Comparison of ENCODE assay signal across 11 mouse cellular contexts in the genomic region with DNA sequence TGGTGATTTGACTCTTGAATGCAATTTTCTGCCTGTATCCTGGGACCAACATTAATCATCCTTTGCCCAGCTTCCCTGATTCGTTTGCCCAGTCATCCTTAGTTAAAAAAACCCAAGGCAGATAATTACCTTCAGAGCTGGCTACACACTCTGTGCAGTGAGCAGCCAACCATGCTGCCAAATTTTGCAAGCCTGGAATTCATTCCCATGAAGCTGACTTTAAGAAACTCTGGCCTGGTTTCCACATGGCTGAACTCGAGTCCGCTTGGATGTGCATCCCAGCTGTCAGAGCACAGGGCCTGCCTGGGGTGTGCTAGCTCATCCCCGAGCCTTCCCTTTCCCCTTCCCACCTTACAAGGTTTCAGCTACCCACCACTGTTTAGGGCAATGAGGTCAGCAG. TPM values are rescaled to one million over a fixed set of nuclear protein-coding genes. Genes with fewer than 3 reads are reported as not detected.
DNase-seq lines count a peak whose midpoint lies in the region; ATAC-seq and TF ChIP-seq lines count a peak whose summit lies in the region.
"Had no signal": no experiment of that assay in that cellular context is flagged by ENCODE, and none has a peak within 500 bp of the region (broad histone marks: within the 10 kb centered on the region; RNA-seq: fewer than 3 reads in every experiment).

No protein-coding gene starts in this region.

- H3K4me2 ChIP-seq in liver, embryonic 12.5 days: no peak overlapping the region
- H3K4me2 ChIP-seq in liver, embryonic 11.5 days: no peak overlapping the region
- no peak overlapping the region for H3K4me2 ChIP-seq in forebrain, postnatal 0 days (ENCODE audit: low read depth)
- H3K4me2 ChIP-seq in midbrain, embryonic 15.5 days: no peak overlapping the region
- H3K4me2 ChIP-seq: heart, embryonic 11.5 days had no signal

- no peak overlapping the region for H3K4me3 ChIP-seq in liver, embryonic 12.5 days
- no peak overlapping the region for H3K4me3 ChIP-seq in liver, embryonic 11.5 days (ENCODE audit: low read depth, low read length)
- no peak overlapping the region for H3K4me3 ChIP-seq in forebrain, postnatal 0 days (ENCODE audit: low read depth, low read length)
- no peak overlapping the region for H3K4me3 ChIP-seq in midbrain, embryonic 15.5 days

- no peaks in the 10 kb centered on the region for H3K36me3 ChIP-seq in liver, embryonic 12.5 days
- 0 out of 2 replicates have a peak, but pooled peaks cover 2% of the 10 kb centered on the region for H3K36me3 ChIP-seq in liver, embryonic 11.5 days (ENCODE audit: control insufficient read depth, insufficient read depth, low read length)
- no peaks in the 10 kb centered on the region; the same call in 1 of the 2 replicates for H3K36me3 ChIP-seq in forebrain, postnatal 0 days (ENCODE audit: insufficient read depth)
- H3K36me3 ChIP-seq in midbrain, embryonic 15.5 days (replicated peaks): peaks cover 18% of the 10 kb centered on the region

- no peak for DNase-seq in liver, embryonic 11.5 days (ENCODE audit: low spot score)
- DNase-seq in forebrain, postnatal 0 days: peak; percentile 16
- DNase-seq in kidney, adult 11 months: peak; percentile 75
- no peak for DNase-seq in spleen, adult 12 weeks (ENCODE audit: low spot score)
- DNase-seq: cerebellum, adult 9-11 months; layer of hippocampus, postnatal 36 days had no signal

- H3K9ac ChIP-seq in liver, embryonic 12.5 days: no peak overlapping the region
- no peak overlapping the region for H3K9ac ChIP-seq in liver, embryonic 11.5 days (ENCODE audit: low read depth, low read length)
- no peak overlapping the region for H3K9ac ChIP-seq in forebrain, postnatal 0 days
- no peak overlapping the region for H3K9ac ChIP-seq in midbrain, embryonic 15.5 days

- H3K9me3 ChIP-seq in liver, embryonic 12.5 days (replicated peaks): no peaks in the 10 kb centered on the region
- H3K9me3 ChIP-seq in liver, embryonic 11.5 days (ENCODE audit: control insufficient read depth, low read length): no peaks in the 10 kb centered on the region
- H3K9me3 ChIP-seq in forebrain, postnatal 0 days (ENCODE audit: low read length): no peaks in the 10 kb centered on the region
- H3K9me3 ChIP-seq in midbrain, embryonic 15.5 days: no peaks in the 10 kb centered on the region

- no peaks in the 10 kb centered on the region for H3K27me3 ChIP-seq in liver, embryonic 12.5 days (replicated peaks)
- no peaks in the 10 kb centered on the region for H3K27me3 ChIP-seq in liver, embryonic 11.5 days (replicated peaks; ENCODE audit: control insufficient read depth, insufficient read depth, low read length)
- no peaks in the 10 kb centered on the region for H3K27me3 ChIP-seq in forebrain, postnatal 0 days (ENCODE audit: insufficient read depth, low read length)
- H3K27me3 ChIP-seq in midbrain, embryonic 15.5 days (replicated peaks): no peaks in the 10 kb centered on the region

- H3K27ac ChIP-seq in liver, embryonic 12.5 days: peak overlapping the region; percentile 17; the same call in 1 of the 2 replicates
- H3K27ac ChIP-seq in liver, embryonic 11.5 days (ENCODE audit: low read depth, low read length): no peak overlapping the region
- H3K27ac ChIP-seq in forebrain, postnatal 0 days (ENCODE audit: low read depth, low read length): no peak overlapping the region
- peak overlapping the region; percentile 16; the same call in 1 of the 2 replicates for H3K27ac ChIP-seq in midbrain, embryonic 15.5 days

- peaks cover 53% of the 10 kb centered on the region for H3K4me1 ChIP-seq in liver, embryonic 12.5 days
- peaks cover 15% of the 10 kb centered on the region for H3K4me1 ChIP-seq in liver, embryonic 11.5 days (replicated peaks; ENCODE audit: control insufficient read depth, insufficient read depth, low read length)
- H3K4me1 ChIP-seq in forebrain, postnatal 0 days (ENCODE audit: insufficient read depth): no peaks in the 10 kb centered on the region
- H3K4me1 ChIP-seq in midbrain, embryonic 15.5 days: peaks cover 50% of the 10 kb centered on the region

- no peak for TF ChIP-seq CTCF in forebrain, postnatal 0 days (IDR thresholded peaks at IDR 0.05; ENCODE audit: low read depth)

- 78% methylated on average over 4 of the region's 4 CpGs for WGBS in liver, embryonic 12.5 days (ENCODE audit: insufficient replicate concordance)
- 86% methylated on average over 4 of the region's 4 CpGs for WGBS in liver, embryonic 11.5 days
- 36% methylated on average over 4 of the region's 4 CpGs for WGBS in forebrain, postnatal 0 days
- WGBS in midbrain, embryonic 15.5 days: 35% methylated on average over 4 of the region's 4 CpGs

- no peak for ATAC-seq in liver, embryonic 12.5 days
- no peak for ATAC-seq in liver, embryonic 11.5 days (replicated peaks; ENCODE audit: low FRiP score)
- peak; percentile 25 for ATAC-seq in forebrain, postnatal 0 days
- no peak for ATAC-seq in midbrain, embryonic 15.5 days (replicated peaks)
- ATAC-seq in granulocyte monocyte progenitor cell, adult 5-6 weeks (replicated peaks; ENCODE audit: poor library complexity, severe bottlenecking): no peak

RNA-seq across cellular contexts. Expression of a gene that starts 29.5 kb away (rescaled TPM):
- not detected in 2 replicates for polyA plus RNA-seq in liver, embryonic 12.5 days (2016; fragmentation: Nextera tagmentation; extraction: Ambion mirVana)
- not detected in 2 replicates for polyA plus RNA-seq in liver, embryonic 11.5 days (2014; fragmentation: Nextera tagmentation; extraction: Ambion mirVana)
- not detected in 2 replicates for total RNA-seq in forebrain, postnatal 0 days (2014; rRNA removed)
- polyA plus RNA-seq in forebrain, postnatal 0 days (2015; fragmentation: Nextera tagmentation; extraction: Ambion mirVana): not detected in 2 replicates
- not detected in 2 replicates for polyA plus RNA-seq in midbrain, embryonic 15.5 days (2015; fragmentation: Nextera tagmentation; extraction: Ambion mirVana)
- not detected in 2 replicates for total RNA-seq in granulocyte monocyte progenitor cell, adult 5-6 weeks (2014; fragmentation: Nextera tagmentation)
- total RNA-seq in granulocyte monocyte progenitor cell, adult 5-6 weeks (2017): not detected in 2 replicates
- total RNA-seq: layer of hippocampus, postnatal 36 days had no signal
- polyA plus RNA-seq: heart, embryonic 11.5 days; stomach, embryonic 14.5 days had no signal

Comparison
In these comparisons a context has a peak if more than half of its experiments do, and no peak if none do; other contexts are left out.
1. H3K27ac ChIP-seq: peak in liver, embryonic 12.5 days (single experiment) and midbrain, embryonic 15.5 days (single experiment); none in liver, embryonic 11.5 days (single experiment) and forebrain, postnatal 0 days (single experiment).
2. DNase-seq: peak in forebrain, postnatal 0 days (single experiment) and kidney, adult 11 months (single experiment); none in liver, embryonic 11.5 days (single experiment) and spleen, adult 12 weeks (single experiment).